Mouse (Mus musculus): ENCODE measurements around the gene Mctp1. TPM values are rescaled to one million over a fixed set of nuclear protein-coding genes. Genes with fewer than 3 reads are reported as not detected.
"Not testable (repeated sequence)": the region's sequence is repeated elsewhere in the genome, so short reads cannot be mapped to it uniquely, and the experiment has no call there.

Mctp1 gene
- total RNA-seq (2021): 10 to 100 TPM; 37.8 to 43.3 TPM

GRCm38 (mm10) chr13:76383972-76384663 lies at the start of gene Mctp1:
TSS of gene Mctp1 (plus strand) at chr13:76384535.
- DNase-seq (ENCODE audit: extremely low spot score in 1 of 2, low spot score in 2 of 2): peak; percentile 23 to 62
- intact Hi-C loops (cut with DNase I): loop anchor here (10.0 kb wide), 1 partner anchor 169 kb away; no protein-coding TSS in a partner anchor

- DNase-seq (ENCODE audit: extremely low spot score in 1 of 2, low spot score in 2 of 2); intact Hi-C loops (cut with DNase I): not testable (repeated sequence)
Measured at GRCm38 (mm10) chr13:76345941-76346340, 38.4 kb upstream of the Mctp1 start.

GRCm38 (mm10) chr13:76358720-76359119 lies 25.6 kb upstream of the Mctp1 start:
- no peak for DNase-seq (ENCODE audit: extremely low spot score in 1 of 2, low spot score in 2 of 2)
- intact Hi-C loops (cut with DNase I): no loop called here

- intact Hi-C loops (cut with DNase I): loop anchor here (10.0 kb wide), 1 partner anchor 170 kb away; no protein-coding TSS in a partner anchor
- peak; percentile 35 to 80 for DNase-seq (ENCODE audit: extremely low spot score in 1 of 2, low spot score in 2 of 2)
Measured at GRCm38 (mm10) chr13:76384664-76385435, 515 bp downstream of the Mctp1 start.

- DNase-seq (ENCODE audit: extremely low spot score in 1 of 2, low spot score in 2 of 2): no peak
- intact Hi-C loops (cut with DNase I): loop anchor here (10.0 kb wide), 1 partner anchor 174 kb away; no protein-coding TSS in a partner anchor
Measured at GRCm38 (mm10) chr13:76388615-76389014, 4.3 kb downstream of the Mctp1 start.

- intact Hi-C loops (cut with DNase I): no loop called here
- no peak for DNase-seq (ENCODE audit: extremely low spot score in 1 of 2, low spot score in 2 of 2)
Measured at GRCm38 (mm10) chr13:76391920-76392319, 7.6 kb downstream of the Mctp1 start.

GRCm38 (mm10) chr13:76393106-76393505 lies 8.8 kb downstream of the Mctp1 start:
- intact Hi-C loops (cut with DNase I): no loop called here
- DNase-seq (ENCODE audit: extremely low spot score in 1 of 2, low spot score in 2 of 2): no peak

- DNase-seq (ENCODE audit: extremely low spot score in 1 of 2, low spot score in 2 of 2): no peak
- intact Hi-C loops (cut with DNase I): no loop called here
Measured at GRCm38 (mm10) chr13:76395906-76396305, 11.6 kb downstream of the Mctp1 start.

GRCm38 (mm10) chr13:76409296-76409695 lies 25.0 kb downstream of the Mctp1 start:
- intact Hi-C loops (cut with DNase I): no loop called here

GRCm38 (mm10) chr13:76410665-76411064 lies 26.3 kb downstream of the Mctp1 start:
- DNase-seq (ENCODE audit: extremely low spot score in 1 of 2, low spot score in 2 of 2): no peak
- intact Hi-C loops (cut with DNase I): no loop called here

More at GRCm38 (mm10) chr13:76409296-76409695, 25.0 kb downstream of the Mctp1 start:
- no peak for DNase-seq (ENCODE audit: extremely low spot score in 1 of 2, low spot score in 2 of 2)

GRCm38 (mm10) chr13:76415346-76415745 lies 31.0 kb downstream of the Mctp1 start:
- DNase-seq (ENCODE audit: extremely low spot score in 1 of 2, low spot score in 2 of 2): no peak
- intact Hi-C loops (cut with DNase I): no loop called here

GRCm38 (mm10) chr13:76420111-76420510 lies 35.8 kb downstream of the Mctp1 start:
- intact Hi-C loops (cut with DNase I): no loop called here

GRCm38 (mm10) chr13:76421075-76421474 lies 36.7 kb downstream of the Mctp1 start:
- no peak for DNase-seq (ENCODE audit: extremely low spot score in 1 of 2, low spot score in 2 of 2)

More at GRCm38 (mm10) chr13:76420111-76420510, 35.8 kb downstream of the Mctp1 start:
- DNase-seq (ENCODE audit: extremely low spot score in 1 of 2, low spot score in 2 of 2): no peak

GRCm38 (mm10) chr13:76422124-76422523 lies 37.8 kb downstream of the Mctp1 start:
- intact Hi-C loops (cut with DNase I): no loop called here
- DNase-seq (ENCODE audit: extremely low spot score in 1 of 2, low spot score in 2 of 2): no peak

More at GRCm38 (mm10) chr13:76421075-76421474, 36.7 kb downstream of the Mctp1 start:
- intact Hi-C loops (cut with DNase I): no loop called here

- DNase-seq (ENCODE audit: extremely low spot score in 1 of 2, low spot score in 2 of 2): no peak
- intact Hi-C loops (cut with DNase I): no loop called here
Measured at GRCm38 (mm10) chr13:76429456-76429855, 45.1 kb downstream of the Mctp1 start.

GRCm38 (mm10) chr13:76429927-76430326 lies 45.6 kb downstream of the Mctp1 start:
- intact Hi-C loops (cut with DNase I): loop anchor here (5.0 kb wide), 1 partner anchor 252 kb away; no protein-coding TSS in a partner anchor
- no peak for DNase-seq (ENCODE audit: extremely low spot score in 1 of 2, low spot score in 2 of 2)

GRCm38 (mm10) chr13:76431946-76432345 lies 47.6 kb downstream of the Mctp1 start:
- DNase-seq (ENCODE audit: extremely low spot score in 1 of 2, low spot score in 2 of 2): no peak
- intact Hi-C loops (cut with DNase I): loop anchor here (5.0 kb wide), 1 partner anchor 250 kb away; no protein-coding TSS in a partner anchor

GRCm38 (mm10) chr13:76433438-76433837 lies 49.1 kb downstream of the Mctp1 start:
- peak; percentile 19 to 43 for DNase-seq (ENCODE audit: extremely low spot score in 1 of 2, low spot score in 2 of 2)
- intact Hi-C loops (cut with DNase I): loop anchor here (5.0 kb wide), 1 partner anchor 249 kb away; no protein-coding TSS in a partner anchor

- intact Hi-C loops (cut with DNase I): no loop called here
Measured at GRCm38 (mm10) chr13:76436426-76436825, 52.1 kb downstream of the Mctp1 start.

More at GRCm38 (mm10) chr13:76436426-76436825, 52.1 kb downstream of the Mctp1 start:
- DNase-seq (ENCODE audit: extremely low spot score in 1 of 2, low spot score in 2 of 2): no peak
